Mouse (Mus musculus) liver, embryonic 14.5 days (tissue): ENCODE measurements around the gene Diras2. TPM values are rescaled to one million over a fixed set of nuclear protein-coding genes. Genes with fewer than 3 reads are reported as not detected.

Source experiments
- ATAC-seq: fragments of 200-750 bp; cut with Nextera tagmentation; 2 replicates; pipeline ENCODE4 v1.8.0; 2017; ENCODE audit warnings: moderate number of reproducible peaks, mild to moderate bottlenecking, moderate library complexity; ENCODE audit not compliant: insufficient read depth
- DNase-seq, 3 experiments: peaks; one replicate each; pipeline ENCODE4 v3.0.0-alpha.2; 2012 to 2013; ENCODE audit warnings: low read depth in 3 of 3, low spot score in 3 of 3
- H3K27ac ChIP-seq: fragments of 300-500 bp; sonication (generic); 2 replicates; pipeline ENCODE4 v1.5.1; 2014; ENCODE audit warnings: moderate library complexity, mild to moderate bottlenecking, control low read depth, inconsistent platforms
- H3K27me3 ChIP-seq: fragments of 300-500 bp; sonication (generic); 2 replicates; pipeline ENCODE4 v1.6.1; 2014; ENCODE audit warnings: mild to moderate bottlenecking, low read length, moderate library complexity; ENCODE audit not compliant: control insufficient read depth, insufficient read depth
- H3K36me3 ChIP-seq: fragments of 300-500 bp; sonication (generic); replicated peaks from 2 replicates; pipeline ENCODE4 v1.6.1; 2014; ENCODE audit warnings: low read depth; ENCODE audit not compliant: control insufficient read depth, insufficient read depth
- H3K4me1 ChIP-seq, 2 experiments: fragments of 200-500 bp in 1 of 2; fragments of 300-500 bp in 1 of 2; sonication (generic) in 1 of 2; replicated peaks; 2 replicates each; pipeline ENCODE4 v1.6.1; 2012 to 2014; ENCODE audit warnings: antibody characterized with exemption in 1 of 2, inconsistent platforms in 1 of 2, low read length in 1 of 2; ENCODE audit not compliant: control insufficient read depth in 2 of 2, insufficient read depth in 2 of 2
- H3K4me2 ChIP-seq: fragments of 300-500 bp; sonication (generic); 2 replicates; pipeline ENCODE4 v1.6.1; 2014; ENCODE audit warnings: low read depth, mild to moderate bottlenecking, control low read depth, moderate library complexity
- H3K4me3 ChIP-seq, 2 experiments: fragments of 200-500 bp in 1 of 2; fragments of 300-500 bp in 1 of 2; sonication (generic) in 1 of 2; 2 replicates each; pipeline ENCODE4 v1.5.1; 2012 to 2014; ENCODE audit warnings: low read depth in 2 of 2, low read length in 2 of 2, mild to moderate bottlenecking in 2 of 2, control low read depth in 1 of 2, inconsistent platforms in 1 of 2, moderate library complexity in 1 of 2; ENCODE audit not compliant: insufficient read depth in 1 of 2
- H3K9ac ChIP-seq: fragments of 300-500 bp; sonication (generic); replicated peaks from 2 replicates; pipeline ENCODE4 v1.6.1; 2014; ENCODE audit warnings: mild to moderate bottlenecking, control low read depth, moderate library complexity
- H3K9me3 ChIP-seq: fragments of 300-500 bp; sonication (generic); 2 replicates; pipeline ENCODE4 v1.6.1; 2016; ENCODE audit warnings: low read length, mixed read lengths; ENCODE audit not compliant: control insufficient read depth
- CTCF ChIP-seq: IDR thresholded peaks from 2 replicates; pipeline ENCODE4 v1.5.1; 2016; ENCODE audit warnings: antibody characterized with exemption, low read depth, control low read depth
- EP300 ChIP-seq: IDR thresholded peaks from 2 replicates; pipeline ENCODE4 v1.6.1; 2016; ENCODE audit warnings: antibody characterized with exemption, low read depth
- WGBS: fragments of 180-500 bp; shearing (Covaris S2); extraction: QIAGEN DNeasy Blood & Tissue Kit; methylation state at CpG from one replicate; pipeline ENCODE4 v1.1.7; 2014; ENCODE audit not compliant: insufficient replicate concordance; 5-methylcytosine and 5-hydroxymethylcytosine counted together
- polyA plus RNA-seq, 2 experiments: library from polyadenylated mRNA; depleted of rRNA in 1 of 2; stranded (reverse) in 1 of 2; unstranded in 1 of 2; fragments of >200 nt; fragmentation: Nextera tagmentation in 1 of 2; extraction: Ambion mirVana in 1 of 2; gene quantifications; 2 replicates each; pipeline versions ENCODE4 v1.2.1 to v1.2.3; 2012 to 2014

Gene Diras2
- polyA plus RNA-seq, 2 experiments: 0.06 to 0.20 TPM

- no peaks in the 10 kb centered on the region for H3K9me3 ChIP-seq
- no peak overlapping the region for H3K9ac ChIP-seq
- no peak overlapping the region for H3K4me3 ChIP-seq
- no peaks in the 10 kb centered on the region for H3K36me3 ChIP-seq
- no peaks in the 10 kb centered on the region; a peak in 1 of 4 replicates for H3K4me1 ChIP-seq
- TF ChIP-seq CTCF: peak; percentile 45
- no peak for TF ChIP-seq EP300
- no peak overlapping the region for H3K27ac ChIP-seq
- no peak for ATAC-seq
- no peaks in the 10 kb centered on the region for H3K27me3 ChIP-seq
- 75% methylated on average over 18 of the region's 18 CpGs for WGBS
- no peak for DNase-seq
- no peak overlapping the region for H3K4me2 ChIP-seq
These were observed 34.1 kb upstream of the Diras2 start for GRCm38 (mm10) chr13:52565103-52565739.

GRCm38 (mm10) chr13:52562166-52562571 is 31.1 kb upstream of the Diras2 start:
- Histone ChIP-seq H3K4me3 (no peak overlapping the region), H3K9me3 (no peaks in the 10 kb centered on the region), H3K27me3 (no peaks in the 10 kb centered on the region), H3K36me3 (no peaks in the 10 kb centered on the region), H3K27ac (no peak overlapping the region), H3K9ac (no peak overlapping the region), H3K4me2 (no peak overlapping the region), H3K4me1 (no peaks in the 10 kb centered on the region; a peak in 1 of 4 replicates)
- 56% methylated on average over 4 of the region's 4 CpGs for WGBS
- DNase-seq (no peak), ATAC-seq (no peak)
- no peak for TF ChIP-seq EP300
- TF ChIP-seq CTCF: no peak

GRCm38 (mm10) chr13:52561367-52562165 is 30.5 kb upstream of the Diras2 start:
- Histone ChIP-seq H3K36me3 (no peaks in the 10 kb centered on the region), H3K4me2 (no peak overlapping the region), H3K9me3 (no peaks in the 10 kb centered on the region), H3K27ac (no peak overlapping the region), H3K4me1 (no peaks in the 10 kb centered on the region; a peak in 1 of 4 replicates), H3K4me3 (no peak overlapping the region), H3K9ac (no peak overlapping the region), H3K27me3 (no peaks in the 10 kb centered on the region)
- DNase-seq (no peak), ATAC-seq (no peak)
- 88% methylated on average over 8 of the region's 8 CpGs for WGBS
- no peak for TF ChIP-seq CTCF

- Histone ChIP-seq H3K27ac (no peak overlapping the region), H3K9ac (no peak overlapping the region), H3K9me3 (no peaks in the 10 kb centered on the region), H3K27me3 (no peaks in the 10 kb centered on the region), H3K4me3 (no peak overlapping the region), H3K36me3 (no peaks in the 10 kb centered on the region), H3K4me1 (peaks cover 0 to 3% of the 10 kb centered on the region in 2 experiments; a peak in 2 of 4 replicates), H3K4me2 (no peak overlapping the region)
- TF ChIP-seq CTCF: no peak
- TF ChIP-seq EP300: no peak
- WGBS: 35% methylated on average over 7 of the region's 7 CpGs
- ATAC-seq (no peak), DNase-seq (no peak)
These were observed 26.3 kb upstream of the Diras2 start for GRCm38 (mm10) chr13:52557421-52557820.

GRCm38 (mm10) chr13:52554722-52555121 is 23.6 kb upstream of the Diras2 start:
- TF ChIP-seq CTCF (no peak), EP300 (no peak)
- ATAC-seq (no peak), DNase-seq (no peak)
- no peak overlapping the region for H3K9ac ChIP-seq
- H3K27me3 ChIP-seq: no peaks in the 10 kb centered on the region
- H3K9me3 ChIP-seq: no peaks in the 10 kb centered on the region
- H3K36me3 ChIP-seq: no peaks in the 10 kb centered on the region
- H3K4me2 ChIP-seq: no peak overlapping the region
- no peak overlapping the region for H3K27ac ChIP-seq
- peaks cover 0 to 3% of the 10 kb centered on the region in 2 experiments; a peak in 1 of 4 replicates for H3K4me1 ChIP-seq
- H3K4me3 ChIP-seq: no peak overlapping the region
- WGBS: 62% methylated on average over 9 of the region's 9 CpGs
